In the genomic region with DNA sequence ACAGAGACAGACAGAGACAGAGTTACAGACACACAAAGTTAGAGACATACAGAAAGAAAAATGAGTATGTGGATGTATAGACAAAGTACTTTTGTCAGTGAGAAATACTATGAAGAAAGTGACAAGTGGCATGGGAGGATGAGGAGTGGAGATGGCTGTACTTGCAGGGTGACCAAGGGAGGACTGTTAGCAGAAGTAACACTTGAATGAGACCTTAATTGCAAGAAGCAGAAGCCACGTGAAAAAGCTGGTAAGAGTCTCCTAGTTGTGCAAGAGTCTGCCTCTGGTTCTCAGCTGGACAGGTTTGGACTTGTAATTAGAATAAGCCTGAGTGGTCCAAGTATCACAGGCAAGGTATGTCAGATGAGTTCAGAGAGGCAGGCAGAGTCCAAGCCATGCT, we compare ENCODE assay signal across 27 mouse cellular contexts.
A peak's percentile ranks its signal among the peaks of the same experiment; 100 is the strongest.
DNase-seq lines count a peak whose midpoint lies in the region; ATAC-seq and TF ChIP-seq lines count a peak whose summit lies in the region.
"Had no signal": no experiment of that assay in that cellular context is flagged by ENCODE, and none has a peak within 500 bp of the region (broad histone marks: within the 10 kb centered on the region; RNA-seq: fewer than 3 reads in every experiment).

No protein-coding gene starts in this region.

- peak; percentile 17 for DNase-seq in heart, adult 11 months
- no peak for DNase-seq in heart, postnatal 10 days
- DNase-seq in gonadal fat pad, adult 2 months (ENCODE audit: low read depth), result peak; percentile 14
- no peak for DNase-seq in midbrain, postnatal 0 days (ENCODE audit: low spot score)
- no peak for DNase-seq in layer of hippocampus, adult 9-10 months (ENCODE audit: low spot score)
- DNase-seq in kidney, postnatal 25 days, result no peak
- DNase-seq: adrenal gland, adult 8-10 months; adrenal gland, postnatal 14 days; adrenal gland, postnatal 36 days; B cell, adult 2 months; cerebellum, adult 11-12 months; cerebellum, adult 2 months; cerebellum, adult 9-10 months; cerebellum, postnatal 10 days; cerebellum, postnatal 25 days; embryo, embryonic 11 days had no signal

- no peak overlapping the region for H3K9ac ChIP-seq in midbrain, postnatal 0 days (replicated peaks; ENCODE audit: low read length, poor library complexity, severe bottlenecking)
- H3K9ac ChIP-seq: embryonic facial prominence, embryonic 13.5 days; embryonic facial prominence, embryonic 15.5 days; forebrain, embryonic 13.5 days; forebrain, embryonic 15.5 days had no signal

- no peaks in the 10 kb centered on the region for H3K9me3 ChIP-seq in midbrain, postnatal 0 days (ENCODE audit: low read length)
- H3K9me3 ChIP-seq: embryonic facial prominence, embryonic 13.5 days; embryonic facial prominence, embryonic 15.5 days; forebrain, embryonic 13.5 days; forebrain, embryonic 15.5 days had no signal

- H3K27ac ChIP-seq in midbrain, postnatal 0 days (ENCODE audit: low read depth, low read length), result no peak overlapping the region
- H3K27ac ChIP-seq: embryonic facial prominence, embryonic 13.5 days; embryonic facial prominence, embryonic 15.5 days; forebrain, embryonic 13.5 days; forebrain, embryonic 15.5 days had no signal

- intact Hi-C loops in heart, postnatal 10 days (cut with DNase I), result no loop called here

- no peak overlapping the region for H3K4me3 ChIP-seq in midbrain, postnatal 0 days (ENCODE audit: low read depth, low read length)
- H3K4me3 ChIP-seq: embryonic facial prominence, embryonic 13.5 days; embryonic facial prominence, embryonic 15.5 days; erythroblast, embryonic 14.5 days; forebrain, embryonic 13.5 days; forebrain, embryonic 15.5 days had no signal

- H3K36me3 ChIP-seq in midbrain, postnatal 0 days (ENCODE audit: insufficient read depth, low read length), result no peaks in the 10 kb centered on the region
- H3K36me3 ChIP-seq: embryonic facial prominence, embryonic 13.5 days; embryonic facial prominence, embryonic 15.5 days; forebrain, embryonic 15.5 days; G1E had no signal

- no peak overlapping the region for H3K4me2 ChIP-seq in midbrain, postnatal 0 days (ENCODE audit: low read depth, low read length, poor library complexity, severe bottlenecking)
- H3K4me2 ChIP-seq: embryonic facial prominence, embryonic 13.5 days; embryonic facial prominence, embryonic 15.5 days; forebrain, embryonic 13.5 days; forebrain, embryonic 15.5 days had no signal

- WGBS in midbrain, postnatal 0 days, result 71% methylated on average over 1 of the region's 1 CpGs

- no peak for TF ChIP-seq CTCF in midbrain, postnatal 0 days (IDR thresholded peaks at IDR 0.05)

- H3K27me3 ChIP-seq in midbrain, postnatal 0 days (ENCODE audit: insufficient read depth, low read length), result no peaks in the 10 kb centered on the region
- H3K27me3 ChIP-seq: CH12.LX; embryonic facial prominence, embryonic 13.5 days; embryonic facial prominence, embryonic 15.5 days; forebrain, embryonic 13.5 days; forebrain, embryonic 15.5 days; Patski had no signal

- peak; percentile 32 for ATAC-seq in megakaryocyte, adult 5-6 weeks (ENCODE audit: poor library complexity, severe bottlenecking)
- no peak for ATAC-seq in midbrain, postnatal 0 days (ENCODE audit: low FRiP score)
- ATAC-seq: activated CD4-positive, CD25-positive, alpha-beta regulatory T cell, adult 4 months; CD4-positive, CD25-positive, alpha-beta regulatory T cell, adult 4 months; forebrain, embryonic 13.5 days; forebrain, embryonic 15.5 days; Patski had no signal

- H3K4me1 ChIP-seq in midbrain, postnatal 0 days (ENCODE audit: insufficient read depth, low read length), result no peaks in the 10 kb centered on the region; the same call in 1 of the 2 replicates
- H3K4me1 ChIP-seq: embryonic facial prominence, embryonic 13.5 days; embryonic facial prominence, embryonic 15.5 days had no signal

Comparison
In these comparisons a context has a peak if more than half of its experiments do, and no peak if none do; other contexts are left out.
1. DNase-seq: peak in heart, adult 11 months (single experiment) and gonadal fat pad, adult 2 months (single experiment); none in heart, postnatal 10 days (0 of 2), midbrain, postnatal 0 days (single experiment), layer of hippocampus, adult 9-10 months (single experiment) and kidney, postnatal 25 days (0 of 2).